Mouse (Mus musculus): ENCODE results near the gene Gm4303. TPM values are rescaled to one million over a fixed set of nuclear protein-coding genes. Genes with fewer than 3 reads are reported as not detected.

Gm4303 gene
- polyA plus RNA-seq, 1 experiment from 2014 or later: not detected

Other genes starting within 250 kb of the Gm4303 start
- not detected in 2 replicates for gene Gm4301, start 10.3 kb upstream of the Gm4303 start, polyA plus RNA-seq (2015; fragmentation: Nextera tagmentation; extraction: Ambion mirVana)
- gene Gm4302, start 5.1 kb upstream of the Gm4303 start, polyA plus RNA-seq (2015; fragmentation: Nextera tagmentation; extraction: Ambion mirVana): not detected in 2 replicates
- not detected in 2 replicates for gene Gm4305, start 5.1 kb downstream of the Gm4303 start, polyA plus RNA-seq (2015; fragmentation: Nextera tagmentation; extraction: Ambion mirVana)
- gene Gm4307, start 15.4 kb downstream of the Gm4303 start, polyA plus RNA-seq (2015; fragmentation: Nextera tagmentation; extraction: Ambion mirVana): not detected in 2 replicates
- gene Gm4312, start 36.6 kb downstream of the Gm4303 start, polyA plus RNA-seq (2015; fragmentation: Nextera tagmentation; extraction: Ambion mirVana): not detected in 2 replicates
- gene Tmtc3, start 141.4 kb downstream of the Gm4303 start, polyA plus RNA-seq (2015; fragmentation: Nextera tagmentation; extraction: Ambion mirVana): 4.5 and 5.9 TPM in 2 replicates
- 1.6 and 1.7 TPM in 2 replicates for gene Cep290, start 141.6 kb downstream of the Gm4303 start, polyA plus RNA-seq (2015; fragmentation: Nextera tagmentation; extraction: Ambion mirVana)
- gene 4930430F08Rik, start 244.5 kb downstream of the Gm4303 start, polyA plus RNA-seq (2015; fragmentation: Nextera tagmentation; extraction: Ambion mirVana): 3.6 TPM in 2 replicates
- not detected in 2 replicates for gene 1700017N19Rik, start 244.5 kb downstream of the Gm4303 start, polyA plus RNA-seq (2015; fragmentation: Nextera tagmentation; extraction: Ambion mirVana)

All from intestine, postnatal 0 days (tissue).